In genomic region chr3:28372459-28372858, GRCm38 (mm10) we compare ENCODE assay signal across 19 mouse cellular contexts.
"Had no signal": no experiment of that assay in that cellular context is flagged by ENCODE, and none has a peak within 500 bp of the region (broad histone marks: within the 10 kb centered on the region; RNA-seq: fewer than 3 reads in every experiment).

No protein-coding gene starts in this region.

- H3K4me2 ChIP-seq: limb, embryonic 13.5 days; liver, embryonic 12.5 days; liver, embryonic 15.5 days; midbrain, embryonic 13.5 days; neural tube, embryonic 13.5 days had no signal

- H3K4me1 ChIP-seq: limb, embryonic 10.5 days; limb, embryonic 13.5 days; liver, embryonic 15.5 days; midbrain, embryonic 10.5 days had no signal

- H3K27ac ChIP-seq: kidney, postnatal 0 days; layer of hippocampus, adult 2 months; limb, embryonic 10.5 days; limb, embryonic 13.5 days; liver, embryonic 12.5 days; liver, embryonic 15.5 days; midbrain, embryonic 10.5 days; midbrain, embryonic 13.5 days; neural tube, embryonic 13.5 days had no signal

- DNase-seq: kidney, adult 2 months; kidney, postnatal 25 days; layer of hippocampus, adult 9-11 months; liver; lung, adult 2 months; thymus, adult 18-20 months; thymus, postnatal 36 days had no signal

- H3K36me3 ChIP-seq: limb, embryonic 10.5 days; limb, embryonic 13.5 days; liver, embryonic 12.5 days; liver, embryonic 15.5 days; midbrain, embryonic 10.5 days; midbrain, embryonic 13.5 days; neural tube, embryonic 13.5 days had no signal

- H3K9me3 ChIP-seq: limb, embryonic 10.5 days; limb, embryonic 13.5 days; liver, embryonic 12.5 days; liver, embryonic 15.5 days; megakaryocyte, embryonic 14.5 days; midbrain, embryonic 10.5 days; midbrain, embryonic 13.5 days; neural tube, embryonic 13.5 days had no signal

- H3K9ac ChIP-seq: limb, embryonic 13.5 days; liver, embryonic 12.5 days; liver, embryonic 15.5 days; midbrain, embryonic 13.5 days; neural tube, embryonic 13.5 days had no signal

- H3K4me3 ChIP-seq: layer of hippocampus, adult 2 months; limb, embryonic 10.5 days; limb, embryonic 13.5 days; liver, embryonic 12.5 days; liver, embryonic 15.5 days; megakaryocyte, embryonic 14.5 days; midbrain, embryonic 10.5 days; midbrain, embryonic 13.5 days; myocyte; neural tube, embryonic 13.5 days had no signal

- H3K27me3 ChIP-seq: limb, embryonic 13.5 days; liver, embryonic 12.5 days; liver, embryonic 15.5 days; megakaryocyte, embryonic 14.5 days; midbrain, embryonic 13.5 days; neural tube, embryonic 13.5 days had no signal

- ATAC-seq: liver, embryonic 12.5 days; midbrain, embryonic 13.5 days; midbrain, embryonic 16.5 days had no signal
